Mouse (Mus musculus) liver, embryonic 16.5 days (tissue): ENCODE results near the gene Gclm. TPM values are rescaled to one million over a fixed set of nuclear protein-coding genes. Genes with fewer than 3 reads are reported as not detected.
"Not testable (repeated sequence)": the region's sequence is repeated elsewhere in the genome, so short reads cannot be mapped to it uniquely, and the experiment has no call there.

Experiments used
- ATAC-seq: fragments of 200-750 bp; cut with Nextera tagmentation; 2 replicates; pipeline ENCODE4 v1.8.0; 2017; ENCODE audit warnings: low read depth, mild to moderate bottlenecking, moderate number of reproducible peaks, moderate library complexity
- H3K27ac ChIP-seq: fragments of 300-500 bp; sonication (generic); 2 replicates; pipeline ENCODE4 v1.5.1; 2014; ENCODE audit warnings: mild to moderate bottlenecking, low read length
- H3K27me3 ChIP-seq: fragments of 300-500 bp; sonication (generic); 2 replicates; pipeline ENCODE4 v1.6.1; 2014; ENCODE audit warnings: low read depth, low read length, mixed read lengths; ENCODE audit not compliant: control insufficient read depth, insufficient read depth
- H3K36me3 ChIP-seq: fragments of 300-500 bp; sonication (generic); 2 replicates; pipeline ENCODE4 v1.6.1; 2014; ENCODE audit warnings: mild to moderate bottlenecking; ENCODE audit not compliant: control insufficient read depth, insufficient read depth
- H3K4me1 ChIP-seq: fragments of 300-500 bp; sonication (generic); 2 replicates; pipeline ENCODE4 v1.6.1; 2014; ENCODE audit warnings: low read depth, low read length, mixed read lengths; ENCODE audit not compliant: control insufficient read depth
- H3K4me2 ChIP-seq: fragments of 300-500 bp; sonication (generic); 2 replicates; pipeline ENCODE4 v1.6.1; 2014; ENCODE audit warnings: low read depth, low read length, mixed read lengths
- H3K4me3 ChIP-seq: fragments of 300-500 bp; sonication (generic); 2 replicates; pipeline ENCODE4 v1.5.1; 2014; ENCODE audit warnings: low read depth, mild to moderate bottlenecking, low read length
- H3K9ac ChIP-seq: fragments of 300-500 bp; sonication (generic); 2 replicates; pipeline ENCODE4 v1.6.1; 2014; ENCODE audit warnings: low read depth, low read length
- H3K9me3 ChIP-seq: fragments of 300-500 bp; sonication (generic); replicated peaks from 2 replicates; pipeline ENCODE4 v1.6.1; 2016; ENCODE audit warnings: low read length; ENCODE audit not compliant: control insufficient read depth
- WGBS: fragments of 180-500 bp; shearing (Covaris S2); extraction: QIAGEN DNeasy Blood & Tissue Kit; methylation state at CpG from one replicate; pipeline ENCODE4 v1.1.7; 2014; ENCODE audit not compliant: insufficient replicate concordance; 5-methylcytosine and 5-hydroxymethylcytosine counted together
- polyA plus RNA-seq: library from polyadenylated mRNA; unstranded; fragments of >200 nt; fragmentation: Nextera tagmentation; extraction: Ambion mirVana; gene quantifications from 2 replicates; pipeline ENCODE4 v1.2.1, GENCODE M21; 2015

Gclm gene
- polyA plus RNA-seq, 1 experiment from 2014 or later: 385 TPM

DNA sequence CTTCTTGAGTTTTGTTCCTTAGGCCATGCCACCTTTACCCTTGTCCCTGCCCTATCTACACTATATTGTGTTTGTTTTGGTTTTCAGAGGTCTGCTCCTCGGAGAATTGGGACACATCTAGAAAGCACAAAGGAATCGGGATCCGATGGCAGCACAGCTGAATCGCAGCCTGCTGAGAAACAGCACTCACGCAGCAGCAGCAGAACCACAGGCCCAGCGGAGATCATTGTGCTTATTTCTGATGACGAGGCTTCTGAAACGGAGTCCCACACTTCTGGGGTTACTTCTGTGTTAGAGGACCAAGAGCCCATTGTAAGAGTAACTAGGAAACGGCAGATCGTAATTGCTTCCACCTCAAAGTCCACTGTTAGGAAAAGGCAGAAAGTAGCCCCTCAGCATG, 29.8 kb downstream of the Gclm start:
- peak overlapping the region; percentile 78 for H3K4me2 ChIP-seq
- no peak overlapping the region for H3K27ac ChIP-seq
- peaks cover 38% of the 10 kb centered on the region for H3K4me1 ChIP-seq
- H3K36me3 ChIP-seq: peaks cover 29% of the 10 kb centered on the region
- peak overlapping the region; percentile 100 for H3K4me3 ChIP-seq
- WGBS: 72% methylated on average over 10 of the region's 10 CpGs
- H3K27me3 ChIP-seq: no peaks in the 10 kb centered on the region
- no peak for ATAC-seq
- no peaks in the 10 kb centered on the region for H3K9me3 ChIP-seq
- peak overlapping the region; percentile 97; the same call in 1 of the 2 replicates for H3K9ac ChIP-seq

GRCm38 (mm10) chr3:122287195-122287594, 41.8 kb downstream of the Gclm start:
- Histone ChIP-seq H3K9me3 (no peaks in the 10 kb centered on the region), H3K27me3 (peaks cover 6% of the 10 kb centered on the region; the same call in 1 of the 2 replicates)
- 41% methylated on average over 5 of the region's 5 CpGs for WGBS

DNA sequence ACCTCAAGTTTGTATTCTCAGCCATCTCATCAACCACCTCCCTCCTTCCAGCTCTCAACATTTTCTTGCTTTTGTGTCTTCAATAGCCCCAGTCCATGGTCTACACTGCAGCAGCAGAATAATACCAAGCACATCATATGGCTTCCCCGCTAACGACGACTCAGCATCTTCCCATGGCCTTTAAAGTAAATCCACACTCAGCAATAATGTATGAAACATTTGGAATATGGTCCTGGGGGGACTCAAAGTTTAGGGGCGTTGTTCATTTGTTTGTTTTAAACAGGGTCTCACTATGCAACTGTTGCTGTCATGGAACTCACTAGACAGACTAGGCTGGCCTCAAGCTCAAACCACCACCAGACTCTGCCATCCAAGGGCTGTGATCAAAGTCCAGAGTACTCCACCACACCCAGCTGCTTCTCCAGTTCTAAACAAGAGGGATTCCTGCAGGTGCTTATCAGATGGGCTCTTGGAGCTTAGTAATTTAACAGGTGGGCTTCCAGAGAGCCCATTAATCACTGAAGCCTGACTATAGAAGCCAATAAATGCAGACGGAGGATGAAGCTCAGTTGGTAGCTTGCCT, 43.3 kb downstream of the Gclm start:
- WGBS: 73% methylated on average over 5 of the region's 5 CpGs
- Histone ChIP-seq H3K9ac (no peak overlapping the region), H3K27ac (no peak overlapping the region), H3K36me3 (peaks cover 6% of the 10 kb centered on the region; the same call in 1 of the 2 replicates), H3K4me2 (no peak overlapping the region), H3K4me3 (no peak overlapping the region), H3K27me3 (peaks cover 7% of the 10 kb centered on the region; the same call in 1 of the 2 replicates), H3K9me3 (no peaks in the 10 kb centered on the region), H3K4me1 (peaks cover 7% of the 10 kb centered on the region)
- ATAC-seq: no peak

More at GRCm38 (mm10) chr3:122287195-122287594, 41.8 kb downstream of the Gclm start:
- H3K27ac ChIP-seq: no peak overlapping the region
- H3K4me1 ChIP-seq: peaks cover 1% of the 10 kb centered on the region
- H3K4me2 ChIP-seq: no peak overlapping the region
- ATAC-seq: no peak
- H3K36me3 ChIP-seq: peaks cover 8% of the 10 kb centered on the region; the same call in 1 of the 2 replicates
- no peak overlapping the region for H3K4me3 ChIP-seq
- no peak overlapping the region for H3K9ac ChIP-seq

- not testable (repeated sequence) for H3K27me3 ChIP-seq, H3K36me3 ChIP-seq, H3K9ac ChIP-seq, ATAC-seq, H3K4me3 ChIP-seq, H3K27ac ChIP-seq, H3K4me2 ChIP-seq, H3K9me3 ChIP-seq
- 51% methylated on average over 3 of the region's 4 CpGs for WGBS
- peaks cover 11% of the 10 kb centered on the region for H3K4me1 ChIP-seq
Measured at GRCm38 (mm10) chr3:122289344-122289743, 44.0 kb downstream of the Gclm start.

GRCm38 (mm10) chr3:122290696-122291095, 45.3 kb downstream of the Gclm start:
- no peaks in the 10 kb centered on the region; the same call in 1 of the 2 replicates for H3K36me3 ChIP-seq
- H3K4me1 ChIP-seq: peaks cover 12% of the 10 kb centered on the region
- H3K9me3 ChIP-seq: no peaks in the 10 kb centered on the region
- H3K4me3 ChIP-seq: no peak overlapping the region
- peaks cover 7% of the 10 kb centered on the region; the same call in 1 of the 2 replicates for H3K27me3 ChIP-seq
- H3K9ac ChIP-seq: no peak overlapping the region
- WGBS: 38% methylated on average over 7 of the region's 7 CpGs
- ATAC-seq: no peak
- no peak overlapping the region for H3K27ac ChIP-seq
- H3K4me2 ChIP-seq: no peak overlapping the region

DNA sequence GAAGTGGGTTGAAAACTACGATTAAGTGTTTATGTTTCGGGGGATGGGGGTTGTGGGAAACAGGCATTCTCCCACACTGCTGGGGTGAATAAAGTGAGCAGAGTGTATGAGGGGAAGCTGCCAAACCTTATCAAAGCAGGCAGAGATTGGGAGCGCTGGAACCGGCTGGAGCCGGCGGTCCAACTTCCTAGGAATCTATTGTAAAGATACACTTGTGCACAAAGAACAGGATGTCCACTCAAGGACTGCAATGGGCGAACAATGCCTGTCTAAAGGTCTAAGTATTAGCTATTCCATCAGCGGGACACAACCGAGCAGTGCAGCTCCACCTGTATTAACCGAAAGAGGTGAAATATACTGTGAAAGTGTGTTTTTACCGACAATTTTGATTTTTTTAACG, 46.5 kb downstream of the Gclm start:
- peak overlapping the region; percentile 99; the same call in 1 of the 2 replicates for H3K4me2 ChIP-seq

GRCm38 (mm10) chr3:122292300-122293222, 47.2 kb downstream of the Gclm start:
- WGBS: 8% methylated on average over 54 of the region's 54 CpGs
- H3K9ac ChIP-seq: peak overlapping the region; percentile 81
- H3K36me3 ChIP-seq: no peaks in the 10 kb centered on the region
- H3K27me3 ChIP-seq: peaks cover 7% of the 10 kb centered on the region; the same call in 1 of the 2 replicates
- no peaks in the 10 kb centered on the region for H3K9me3 ChIP-seq
- peak overlapping the region; percentile 99 for H3K4me2 ChIP-seq
- peaks cover 12% of the 10 kb centered on the region for H3K4me1 ChIP-seq
- peak; percentile 85 for ATAC-seq
- peak overlapping the region; percentile 78 for H3K27ac ChIP-seq
- H3K4me3 ChIP-seq: peak overlapping the region; percentile 87

More for the DNA sequence above, 46.5 kb downstream of the Gclm start:
- Histone ChIP-seq H3K27me3 (peaks cover 7% of the 10 kb centered on the region; the same call in 1 of the 2 replicates), H3K4me3 (no peak overlapping the region), H3K4me1 (peaks cover 12% of the 10 kb centered on the region), H3K9ac (no peak overlapping the region), H3K9me3 (no peaks in the 10 kb centered on the region), H3K36me3 (no peaks in the 10 kb centered on the region), H3K27ac (no peak overlapping the region)
- WGBS: 43% methylated on average over 12 of the region's 12 CpGs
- ATAC-seq: no peak

GRCm38 (mm10) chr3:122293223-122293953, 48.0 kb downstream of the Gclm start:
- H3K27me3 ChIP-seq: peaks cover 7% of the 10 kb centered on the region; the same call in 1 of the 2 replicates
- peak overlapping the region; percentile 87 for H3K4me3 ChIP-seq
- H3K9ac ChIP-seq: peak overlapping the region; percentile 81
- no peaks in the 10 kb centered on the region for H3K36me3 ChIP-seq
- H3K9me3 ChIP-seq: no peaks in the 10 kb centered on the region
- peak overlapping the region; percentile 78 for H3K27ac ChIP-seq
- peaks cover 12% of the 10 kb centered on the region for H3K4me1 ChIP-seq
- under 1% methylated on average over 88 of the region's 105 CpGs for WGBS
- peak overlapping the region; percentile 99 for H3K4me2 ChIP-seq
- ATAC-seq: peak; percentile 92
